Comparison of ENCODE assay signal across 8 mouse cellular contexts in genomic region chr15:85702411-85702951, GRCm38 (mm10). TPM values are rescaled to one million over a fixed set of nuclear protein-coding genes. Genes with fewer than 3 reads are reported as not detected.
DNase-seq lines count a peak whose midpoint lies in the region; ATAC-seq lines count a peak whose summit lies in the region.

No protein-coding gene starts in this region.

- peaks cover 50% of the 10 kb centered on the region for H3K36me3 ChIP-seq in forebrain, embryonic 16.5 days (ENCODE audit: control insufficient read depth, insufficient read depth)
- peaks cover 80% of the 10 kb centered on the region for H3K36me3 ChIP-seq in kidney, embryonic 16.5 days (ENCODE audit: insufficient read depth, low read length)
- H3K36me3 ChIP-seq in neural tube, embryonic 13.5 days: peaks cover 99% of the 10 kb centered on the region

- H3K4me3 ChIP-seq in brown adipose tissue, adult 24 weeks (ENCODE audit: insufficient read depth, low read depth, low read length): no peak overlapping the region
- H3K4me3 ChIP-seq in forebrain, embryonic 16.5 days (replicated peaks; ENCODE audit: low read length): no peak overlapping the region
- H3K4me3 ChIP-seq in kidney, embryonic 16.5 days (ENCODE audit: low read length): no peak overlapping the region
- no peak overlapping the region for H3K4me3 ChIP-seq in neural tube, embryonic 13.5 days

- H3K27me3 ChIP-seq in forebrain, embryonic 16.5 days (replicated peaks; ENCODE audit: control insufficient read depth, insufficient read depth, low read length): no peaks in the 10 kb centered on the region
- no peaks in the 10 kb centered on the region for H3K27me3 ChIP-seq in kidney, embryonic 16.5 days (ENCODE audit: insufficient read depth, low read length)
- H3K27me3 ChIP-seq in neural tube, embryonic 13.5 days: no peaks in the 10 kb centered on the region

- H3K4me1 ChIP-seq in brown adipose tissue, adult 24 weeks (ENCODE audit: control insufficient read depth, insufficient read depth, insufficient read length, low read length): peaks cover 68% of the 10 kb centered on the region
- peaks cover 35% of the 10 kb centered on the region for H3K4me1 ChIP-seq in forebrain, embryonic 16.5 days (replicated peaks; ENCODE audit: control insufficient read depth, insufficient read depth, low read length)
- peaks cover 39% of the 10 kb centered on the region for H3K4me1 ChIP-seq in kidney, embryonic 16.5 days (ENCODE audit: insufficient read depth, low read length)
- peaks cover 62% of the 10 kb centered on the region for H3K4me1 ChIP-seq in neural tube, embryonic 13.5 days (replicated peaks)

- DNase-seq in layer of hippocampus, adult 11-12 months (ENCODE audit: low spot score): peak; percentile 71
- DNase-seq in layer of hippocampus, adult 9-10 months (ENCODE audit: low spot score): no peak
- no peak for DNase-seq in yolk sac, embryonic 10.5 days (ENCODE audit: low spot score)
- DNase-seq in embryo, embryonic 9.5 days (ENCODE audit: extremely low spot score): no peak

- 39% methylated on average over 13 of the region's 13 CpGs for WGBS in forebrain, embryonic 16.5 days
- 47% methylated on average over 13 of the region's 13 CpGs for WGBS in kidney, embryonic 16.5 days
- 42% methylated on average over 9 of the region's 13 CpGs for WGBS in neural tube, embryonic 13.5 days

- H3K9ac ChIP-seq in forebrain, embryonic 16.5 days (replicated peaks; ENCODE audit: low read depth, low read length): no peak overlapping the region
- no peak overlapping the region for H3K9ac ChIP-seq in kidney, embryonic 16.5 days (replicated peaks; ENCODE audit: low read length)
- peak overlapping the region; percentile 22; the same call in 1 of the 2 replicates for H3K9ac ChIP-seq in neural tube, embryonic 13.5 days

- H3K27ac ChIP-seq in brown adipose tissue, adult 24 weeks (replicated peaks; ENCODE audit: low read depth, low read length): peak overlapping the region; percentile 88
- H3K27ac ChIP-seq in forebrain, embryonic 16.5 days (ENCODE audit: low read length): peak overlapping the region; percentile 41; the same call in 1 of the 2 replicates
- H3K27ac ChIP-seq in kidney, embryonic 16.5 days (ENCODE audit: low read length): peak overlapping the region; percentile 27
- peak overlapping the region; percentile 88 for H3K27ac ChIP-seq in neural tube, embryonic 13.5 days (replicated peaks)

- ATAC-seq in forebrain, embryonic 16.5 days: peak; percentile 57
- peak; percentile 55 for ATAC-seq in kidney, embryonic 16.5 days (ENCODE audit: low FRiP score, low TSS enrichment)
- peak; percentile 69 for ATAC-seq in neural tube, embryonic 13.5 days (ENCODE audit: low read depth)

- no peaks in the 10 kb centered on the region for H3K9me3 ChIP-seq in forebrain, embryonic 16.5 days (ENCODE audit: control insufficient read depth, low read length)
- no peaks in the 10 kb centered on the region for H3K9me3 ChIP-seq in kidney, embryonic 16.5 days (ENCODE audit: low read length)
- H3K9me3 ChIP-seq in neural tube, embryonic 13.5 days: no peaks in the 10 kb centered on the region

- H3K4me2 ChIP-seq in forebrain, embryonic 16.5 days (ENCODE audit: low read length): no peak overlapping the region
- H3K4me2 ChIP-seq in kidney, embryonic 16.5 days (replicated peaks; ENCODE audit: low read depth, low read length): no peak overlapping the region
- H3K4me2 ChIP-seq in neural tube, embryonic 13.5 days: peak overlapping the region; percentile 9; the same call in 1 of the 2 replicates

RNA-seq across cellular contexts. Expression of gene Ppara, which starts 32.3 kb away (rescaled TPM):
- 53.5 and 108 TPM in 2 replicates for polyA plus RNA-seq in brown adipose tissue, adult 24 weeks (2012; ENCODE audit: insufficient read depth, insufficient read length, missing spikeins)
- polyA plus RNA-seq in forebrain, embryonic 16.5 days (2015; fragmentation: Nextera tagmentation; extraction: Ambion mirVana): 0.90 and 1.6 TPM in 2 replicates
- 5.1 and 5.9 TPM in 2 replicates for polyA plus RNA-seq in kidney, embryonic 16.5 days (2015; fragmentation: Nextera tagmentation; extraction: Ambion mirVana)
- polyA plus RNA-seq in neural tube, embryonic 13.5 days (2015; fragmentation: Nextera tagmentation; extraction: Ambion mirVana): 1.0 and 2.0 TPM in 2 replicates

Comparison
In these comparisons a context has a peak if more than half of its experiments do, and no peak if none do; other contexts are left out.
1. H3K27ac ChIP-seq: peak in every context shown above with its lines; median percentile 88 in brown adipose tissue, adult 24 weeks; 88 in neural tube, embryonic 13.5 days; 41 in forebrain, embryonic 16.5 days; 27 in kidney, embryonic 16.5 days.